ENCODE assay signal across 11 mouse cellular contexts in the genomic region with DNA sequence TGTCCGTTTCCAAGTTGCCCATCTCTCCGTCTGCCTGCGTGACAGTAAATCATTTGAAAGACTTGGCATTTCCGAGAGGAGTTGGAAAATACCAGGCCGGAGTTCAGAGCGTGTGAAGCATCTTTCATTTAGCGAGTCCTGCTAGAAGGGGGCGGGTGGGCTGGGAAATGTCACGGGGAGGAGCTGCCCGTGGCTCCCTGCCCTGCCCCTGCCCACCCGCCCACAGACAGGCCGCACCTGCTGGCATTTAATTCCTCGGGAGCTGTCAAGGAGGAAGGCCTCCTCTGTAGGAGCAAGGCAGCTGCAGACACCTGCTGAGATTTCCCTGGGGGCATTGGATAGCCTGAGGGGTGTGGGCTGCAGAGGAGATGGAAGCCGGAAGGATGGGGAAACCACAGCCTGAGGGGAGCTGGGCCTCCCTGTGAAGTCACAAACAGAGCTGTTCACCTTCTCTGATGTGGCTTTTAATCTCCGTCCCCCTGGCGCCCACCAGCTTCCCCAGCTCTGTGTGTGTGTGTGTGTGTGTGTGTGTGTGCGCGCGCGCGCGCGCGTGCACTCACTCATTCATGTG.
DNase-seq lines count a peak whose midpoint lies in the region; ATAC-seq and TF ChIP-seq lines count a peak whose summit lies in the region.
"Had no signal": no experiment of that assay in that cellular context is flagged by ENCODE, and none has a peak within 500 bp of the region (broad histone marks: within the 10 kb centered on the region; RNA-seq: fewer than 3 reads in every experiment).

No protein-coding gene starts in this region.

- H3K4me1 ChIP-seq in hindbrain, embryonic 11.5 days (replicated peaks; ENCODE audit: control insufficient read depth, insufficient read depth, low read length), result peaks cover 6% of the 10 kb centered on the region
- H3K4me1 ChIP-seq in neural tube, embryonic 12.5 days, result peaks cover 12% of the 10 kb centered on the region
- H3K4me1 ChIP-seq: megakaryocyte, embryonic 14.5 days had no signal

- TF ChIP-seq CTCF in brain, embryonic 14.5 days (IDR thresholded peaks at IDR 0.05; ENCODE audit: borderline replicate concordance, extremely low read depth, insufficient read depth, insufficient read length), result no peak

- no peak for ATAC-seq in hindbrain, embryonic 11.5 days (ENCODE audit: low FRiP score)
- peak; percentile 61 for ATAC-seq in neural tube, embryonic 12.5 days (ENCODE audit: low FRiP score, low read depth)

- H3K4me2 ChIP-seq in hindbrain, embryonic 11.5 days (replicated peaks; ENCODE audit: low read depth, low read length), result no peak overlapping the region; the same call in 1 of the 2 replicates
- H3K4me2 ChIP-seq in neural tube, embryonic 12.5 days (replicated peaks), result peak overlapping the region; percentile 38
- H3K4me2 ChIP-seq: hindbrain, embryonic 15.5 days had no signal

- WGBS in hindbrain, embryonic 11.5 days, result 45% methylated on average over 20 of the region's 24 CpGs
- WGBS in neural tube, embryonic 12.5 days, result 36% methylated on average over 24 of the region's 24 CpGs

- H3K27me3 ChIP-seq in hindbrain, embryonic 11.5 days (ENCODE audit: control insufficient read depth, insufficient read depth, low read length), result no peaks in the 10 kb centered on the region
- H3K27me3 ChIP-seq in neural tube, embryonic 12.5 days (replicated peaks), result no peaks in the 10 kb centered on the region

- H3K9ac ChIP-seq in hindbrain, embryonic 11.5 days (ENCODE audit: low read depth, low read length), result no peak overlapping the region
- no peak overlapping the region for H3K9ac ChIP-seq in neural tube, embryonic 12.5 days
- H3K9ac ChIP-seq: hindbrain, embryonic 15.5 days had no signal

- no peak overlapping the region for H3K27ac ChIP-seq in hindbrain, embryonic 11.5 days (ENCODE audit: low read depth, low read length)
- H3K27ac ChIP-seq in neural tube, embryonic 12.5 days, result no peak overlapping the region
- H3K27ac ChIP-seq: hindbrain, embryonic 15.5 days had no signal

- TF ChIP-seq POLR2A in brain, embryonic 14.5 days (IDR thresholded peaks at IDR 0.05; ENCODE audit: borderline replicate concordance, extremely low read depth, insufficient read depth, insufficient read length, poor library complexity, severe bottlenecking), result no peak

- no peaks in the 10 kb centered on the region for H3K36me3 ChIP-seq in hindbrain, embryonic 11.5 days (ENCODE audit: control insufficient read depth, insufficient read depth, low read length)
- no peaks in the 10 kb centered on the region for H3K36me3 ChIP-seq in neural tube, embryonic 12.5 days
- H3K36me3 ChIP-seq: hindbrain, embryonic 15.5 days had no signal

- no peak overlapping the region for H3K4me3 ChIP-seq in hindbrain, embryonic 11.5 days (ENCODE audit: low read depth, low read length)
- no peak overlapping the region for H3K4me3 ChIP-seq in neural tube, embryonic 12.5 days
- H3K4me3 ChIP-seq: hindbrain, embryonic 15.5 days; megakaryocyte, embryonic 14.5 days had no signal

- intact Hi-C loops in left cerebral cortex, postnatal 10 days (cut with DNase I), result no loop called here

- DNase-seq in kidney, postnatal 10 days, result peak; percentile 22
- DNase-seq in kidney, postnatal 14 days, result no peak
- peak; percentile 55 for DNase-seq in brain, embryonic 14.5 days (ENCODE audit: low read depth)
- peak; percentile 51 for DNase-seq in hindbrain, embryonic 11.5 days (ENCODE audit: low spot score)
- DNase-seq in left cerebral cortex, postnatal 10 days (ENCODE audit: extremely low spot score in 1 of 2, low spot score in 2 of 2), result no peak
- no peak for DNase-seq in right cerebral cortex, adult 2 months (ENCODE audit: low spot score in 2 of 2)
- DNase-seq in spleen, adult 18-20 months, result no peak
- DNase-seq: cerebellum, adult 18-20 months had no signal

- H3K9me3 ChIP-seq in hindbrain, embryonic 11.5 days (ENCODE audit: control insufficient read depth, low read length), result no peaks in the 10 kb centered on the region
- H3K9me3 ChIP-seq in neural tube, embryonic 12.5 days, result no peaks in the 10 kb centered on the region
- H3K9me3 ChIP-seq: hindbrain, embryonic 15.5 days; megakaryocyte, embryonic 14.5 days had no signal

Comparison
In these comparisons a context has a peak if more than half of its experiments do, and no peak if none do; other contexts are left out.
1. DNase-seq: peak in kidney, postnatal 10 days (single experiment), brain, embryonic 14.5 days (single experiment) and hindbrain, embryonic 11.5 days (single experiment); none in kidney, postnatal 14 days (single experiment), left cerebral cortex, postnatal 10 days (0 of 2), right cerebral cortex, adult 2 months (0 of 2) and spleen, adult 18-20 months (0 of 2).